Comparison of ENCODE assay signal across 8 mouse cellular contexts in the genomic region with DNA sequence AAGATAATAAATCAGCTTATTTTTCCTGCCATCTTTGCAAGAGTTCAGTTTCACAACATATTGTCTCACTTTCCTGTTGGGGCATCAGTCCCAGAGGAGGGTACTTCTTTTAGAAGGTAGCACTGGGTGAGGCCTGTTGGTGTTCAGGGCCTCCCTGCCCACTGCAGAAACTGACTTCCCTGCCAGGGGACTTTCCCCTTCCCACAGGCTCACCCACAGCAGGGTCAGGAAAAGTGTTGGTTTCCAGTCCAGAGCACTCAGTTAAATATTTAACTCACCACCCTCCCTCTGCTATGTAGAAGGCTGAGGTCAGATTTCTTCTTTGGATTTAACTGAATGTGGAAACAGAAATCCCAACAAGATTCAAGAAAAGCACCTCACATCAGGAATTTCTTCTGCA. TPM values are rescaled to one million over a fixed set of nuclear protein-coding genes. Genes with fewer than 3 reads are reported as not detected.
DNase-seq lines count a peak whose midpoint lies in the region; ATAC-seq and TF ChIP-seq lines count a peak whose summit lies in the region.
"Not testable (repeated sequence)": the region's sequence is repeated elsewhere in the genome, so short reads cannot be mapped to it uniquely, and the experiment has no call there.

No protein-coding gene starts in this region.

- not testable (repeated sequence) for H3K4me3 ChIP-seq in kidney, embryonic 15.5 days (replicated peaks); liver, embryonic 14.5 days (ENCODE audit: insufficient read depth in 1 of 2, low read depth in 2 of 2, low read length in 2 of 2); lung, embryonic 16.5 days (ENCODE audit: low read length)

- H3K9ac ChIP-seq in kidney, embryonic 15.5 days; liver, embryonic 14.5 days (replicated peaks); lung, embryonic 16.5 days (ENCODE audit: low read length): not testable (repeated sequence)

- not testable (repeated sequence) for H3K27ac ChIP-seq in kidney, embryonic 15.5 days; liver, embryonic 14.5 days; lung, embryonic 16.5 days (ENCODE audit: low read length)

- peak; percentile 22 to 23 for DNase-seq in B cell, adult 2 months
- DNase-seq in heart, adult 11 months: peak; percentile 80
- DNase-seq in kidney, adult 11 months: peak; percentile 84
- peak; percentile 38 to 90 for DNase-seq in kidney, postnatal 36 days
- not testable (repeated sequence) for DNase-seq in liver, embryonic 14.5 days (ENCODE audit: low read depth in 3 of 3, low spot score in 3 of 3)

- not testable (repeated sequence) for H3K4me2 ChIP-seq in kidney, embryonic 15.5 days; liver, embryonic 14.5 days (ENCODE audit: low read depth); lung, embryonic 16.5 days (ENCODE audit: low read depth, low read length)

- not testable (repeated sequence) for H3K36me3 ChIP-seq in kidney, embryonic 15.5 days; liver, embryonic 14.5 days (replicated peaks; ENCODE audit: control insufficient read depth, insufficient read depth, low read depth); lung, embryonic 16.5 days (ENCODE audit: control insufficient read depth, insufficient read depth, low read length)

- TF ChIP-seq EP300 in liver, embryonic 14.5 days (IDR thresholded peaks at IDR 0.05; ENCODE audit: low read depth): not testable (repeated sequence)

- not testable (repeated sequence) for H3K9me3 ChIP-seq in kidney, embryonic 15.5 days (replicated peaks); liver, embryonic 14.5 days (ENCODE audit: control insufficient read depth, low read length); lung, embryonic 16.5 days (ENCODE audit: control insufficient read depth, low read length)

- H3K27me3 ChIP-seq in kidney, embryonic 15.5 days; liver, embryonic 14.5 days (ENCODE audit: control insufficient read depth, insufficient read depth, low read length); lung, embryonic 16.5 days (ENCODE audit: control insufficient read depth, insufficient read depth, low read depth, low read length): not testable (repeated sequence)

- peak; percentile 96 for ATAC-seq in kidney, embryonic 15.5 days (replicated peaks; ENCODE audit: low FRiP score)
- peak; percentile 33; the same call in 1 of the 2 replicates for ATAC-seq in liver, embryonic 14.5 days (ENCODE audit: insufficient read depth)
- peak; percentile 76 for ATAC-seq in lung, embryonic 16.5 days (ENCODE audit: low read depth)
- peak; percentile 30; the same call in 1 of the 2 replicates for ATAC-seq in neutrophil, adult 5-6 weeks (ENCODE audit: extremely low read depth, insufficient number of reproducible peaks, low FRiP score, poor library complexity, severe bottlenecking)

- H3K4me1 ChIP-seq in kidney, embryonic 15.5 days; liver, embryonic 14.5 days (replicated peaks; ENCODE audit: control insufficient read depth in 2 of 2, insufficient read depth in 2 of 2, low read length in 1 of 2); lung, embryonic 16.5 days (replicated peaks; ENCODE audit: control insufficient read depth, insufficient read depth, low read length): not testable (repeated sequence)

- not testable (repeated sequence) for TF ChIP-seq CTCF in liver, embryonic 14.5 days (IDR thresholded peaks at IDR 0.05; ENCODE audit: low read depth)

RNA-seq across cellular contexts. Expression of a gene that starts 26.0 kb away (rescaled TPM):
- 8.5 and 9.4 TPM in 2 replicates for polyA plus RNA-seq in kidney, embryonic 15.5 days (2015; fragmentation: Nextera tagmentation; extraction: Ambion mirVana)
- polyA plus RNA-seq in liver, embryonic 14.5 days (2012; rRNA removed): 0.81 and 1.5 TPM in 2 replicates
- 2.7 and 3.7 TPM in 2 replicates for polyA plus RNA-seq in liver, embryonic 14.5 days (2014; fragmentation: Nextera tagmentation; extraction: Ambion mirVana)
- polyA plus RNA-seq in lung, embryonic 16.5 days (2015; fragmentation: Nextera tagmentation; extraction: Ambion mirVana): 8.3 and 9.6 TPM in 2 replicates
- total RNA-seq in neutrophil, adult 5-6 weeks (2017): 382 and 384 TPM in 2 replicates

Comparison
In these comparisons a context has a peak if more than half of its experiments do, and no peak if none do; other contexts are left out.
1. ATAC-seq: peak in every context shown above with its lines; median percentile 96 in kidney, embryonic 15.5 days; 76 in lung, embryonic 16.5 days; 33 in liver, embryonic 14.5 days; 30 in neutrophil, adult 5-6 weeks.